Mouse (Mus musculus) testis, adult 2 months (tissue): Measurements from ENCODE around the gene Gatad2b. TPM values are rescaled to one million over a fixed set of nuclear protein-coding genes. Genes with fewer than 3 reads are reported as not detected.
"Not testable (repeated sequence)": the region's sequence is repeated elsewhere in the genome, so short reads cannot be mapped to it uniquely, and the experiment has no call there.

Source experiments
- H3K27ac ChIP-seq: fragments of 200-500 bp; 2 replicates; pipeline ENCODE4 v1.5.1; 2012; ENCODE audit warnings: low read depth, low read length; ENCODE audit not compliant: control insufficient read depth, insufficient read depth
- H3K27me3 ChIP-seq: fragments of 200-500 bp; 2 replicates; pipeline ENCODE4 v1.6.1; 2012; ENCODE audit warnings: mild to moderate bottlenecking, low read length, moderate library complexity; ENCODE audit not compliant: control insufficient read depth, insufficient read depth
- H3K36me3 ChIP-seq: fragments of 200-500 bp; 2 replicates; pipeline ENCODE4 v1.6.1; 2012; ENCODE audit warnings: mild to moderate bottlenecking, low read length; ENCODE audit not compliant: control insufficient read depth, insufficient read depth
- H3K4me1 ChIP-seq: fragments of 200-500 bp; 2 replicates; pipeline ENCODE4 v1.6.1; 2012; ENCODE audit warnings: low read length; ENCODE audit not compliant: control insufficient read depth, insufficient read depth
- H3K4me3 ChIP-seq: fragments of 200-500 bp; 2 replicates; pipeline ENCODE4 v1.5.1; 2012; ENCODE audit warnings: low read depth, mild to moderate bottlenecking, low read length, moderate library complexity, mixed read lengths; ENCODE audit not compliant: control insufficient read depth
- CTCF ChIP-seq: fragments of 200-500 bp; IDR thresholded peaks from 2 replicates; pipeline ENCODE4 v1.5.1; 2012; ENCODE audit warnings: low read depth, mild to moderate bottlenecking, inconsistent platforms, low read length, moderate library complexity; ENCODE audit not compliant: control insufficient read depth, insufficient read depth, insufficient replicate concordance
- POLR2A ChIP-seq: fragments of 200-500 bp; IDR thresholded peaks from 2 replicates; pipeline ENCODE4 v1.6.1; 2012; ENCODE audit warnings: low read depth, mild to moderate bottlenecking, inconsistent platforms, low read length, moderate library complexity; ENCODE audit not compliant: control insufficient read depth
- polyA plus RNA-seq: library from polyadenylated mRNA; depleted of rRNA; stranded (reverse); fragments of >200 nt; gene quantifications from 2 replicates; pipeline ENCODE4 v1.2.3, GENCODE M21; 2012

The Gatad2b gene
- polyA plus RNA-seq, 1 experiment: 34.5 TPM

- Histone ChIP-seq H3K36me3 (no peaks in the 10 kb centered on the region), H3K27ac (no peak overlapping the region), H3K27me3 (no peaks in the 10 kb centered on the region), H3K4me1 (peaks cover 6% of the 10 kb centered on the region), H3K4me3 (no peak overlapping the region)
- TF ChIP-seq POLR2A (no peak), CTCF (no peak)
Measured at GRCm38 (mm10) chr3:90279216-90279615, 13.8 kb upstream of the Gatad2b start.

GRCm38 (mm10) chr3:90279743-90280142, 13.2 kb upstream of the Gatad2b start:
- TF ChIP-seq POLR2A (no peak), CTCF (no peak)

GRCm38 (mm10) chr3:90280708-90281107, 12.3 kb upstream of the Gatad2b start:
- Histone ChIP-seq H3K36me3 (no peaks in the 10 kb centered on the region), H3K4me1 (peaks cover 3% of the 10 kb centered on the region), H3K4me3 (no peak overlapping the region), H3K27me3 (no peaks in the 10 kb centered on the region), H3K27ac (no peak overlapping the region)
- no peak for TF ChIP-seq POLR2A
- no peak for TF ChIP-seq CTCF

More at GRCm38 (mm10) chr3:90279743-90280142, 13.2 kb upstream of the Gatad2b start:
- no peaks in the 10 kb centered on the region for H3K27me3 ChIP-seq
- H3K4me3 ChIP-seq: no peak overlapping the region
- H3K4me1 ChIP-seq: peaks cover 6% of the 10 kb centered on the region
- H3K27ac ChIP-seq: no peak overlapping the region
- H3K36me3 ChIP-seq: no peaks in the 10 kb centered on the region

GRCm38 (mm10) chr3:90284150-90284549, 8.8 kb upstream of the Gatad2b start:
- Histone ChIP-seq H3K36me3 (no peaks in the 10 kb centered on the region), H3K4me1 (no peaks in the 10 kb centered on the region), H3K27me3 (no peaks in the 10 kb centered on the region), H3K27ac (no peak overlapping the region), H3K4me3 (no peak overlapping the region)
- no peak for TF ChIP-seq POLR2A
- TF ChIP-seq CTCF: no peak

- H3K27ac ChIP-seq, H3K4me3 ChIP-seq, H3K4me1 ChIP-seq, H3K27me3 ChIP-seq, H3K36me3 ChIP-seq: not testable (repeated sequence)
Measured at GRCm38 (mm10) chr3:90289403-90289802, 3.6 kb upstream of the Gatad2b start.

- no peak overlapping the region for H3K4me3 ChIP-seq
Measured at GRCm38 (mm10) chr3:90290602-90291001, 2.4 kb upstream of the Gatad2b start.

GRCm38 (mm10) chr3:90291982-90292344, 1.0 kb upstream of the Gatad2b start:
- Histone ChIP-seq H3K36me3 (no peaks in the 10 kb centered on the region), H3K4me3 (peak overlapping the region; percentile 95; the same call in 1 of the 2 replicates), H3K27me3 (no peaks in the 10 kb centered on the region), H3K4me1 (peaks cover 3% of the 10 kb centered on the region; the same call in 1 of the 2 replicates), H3K27ac (peak overlapping the region; percentile 93; the same call in 1 of the 2 replicates)
- TF ChIP-seq CTCF (no peak), POLR2A (no peak)

More at GRCm38 (mm10) chr3:90290602-90291001, 2.4 kb upstream of the Gatad2b start:
- Histone ChIP-seq H3K36me3 (no peaks in the 10 kb centered on the region), H3K27ac (no peak overlapping the region), H3K27me3 (no peaks in the 10 kb centered on the region), H3K4me1 (peaks cover 3% of the 10 kb centered on the region; the same call in 1 of the 2 replicates)
- TF ChIP-seq CTCF (no peak), POLR2A (no peak)
